Mouse (Mus musculus) liver, embryonic 14.5 days (tissue): ENCODE measurements around the gene Kctd2. TPM values are rescaled to one million over a fixed set of nuclear protein-coding genes. Genes with fewer than 3 reads are reported as not detected.
A peak's percentile ranks its signal among the peaks of the same experiment; 100 is the strongest.

Experiments
- ATAC-seq: fragments of 200-750 bp; cut with Nextera tagmentation; 2 replicates; pipeline ENCODE4 v1.8.0; 2017; ENCODE audit warnings: moderate number of reproducible peaks, mild to moderate bottlenecking, moderate library complexity; ENCODE audit not compliant: insufficient read depth
- DNase-seq, 3 experiments: peaks; one replicate each; pipeline ENCODE4 v3.0.0-alpha.2; 2012 to 2013; ENCODE audit warnings: low read depth in 3 of 3, low spot score in 3 of 3
- H3K27ac ChIP-seq: fragments of 300-500 bp; sonication (generic); 2 replicates; pipeline ENCODE4 v1.5.1; 2014; ENCODE audit warnings: moderate library complexity, mild to moderate bottlenecking, control low read depth, inconsistent platforms
- H3K27me3 ChIP-seq: fragments of 300-500 bp; sonication (generic); 2 replicates; pipeline ENCODE4 v1.6.1; 2014; ENCODE audit warnings: mild to moderate bottlenecking, low read length, moderate library complexity; ENCODE audit not compliant: control insufficient read depth, insufficient read depth
- H3K36me3 ChIP-seq: fragments of 300-500 bp; sonication (generic); replicated peaks from 2 replicates; pipeline ENCODE4 v1.6.1; 2014; ENCODE audit warnings: low read depth; ENCODE audit not compliant: control insufficient read depth, insufficient read depth
- H3K4me1 ChIP-seq, 2 experiments: fragments of 200-500 bp in 1 of 2; fragments of 300-500 bp in 1 of 2; sonication (generic) in 1 of 2; replicated peaks; 2 replicates each; pipeline ENCODE4 v1.6.1; 2012 to 2014; ENCODE audit warnings: antibody characterized with exemption in 1 of 2, inconsistent platforms in 1 of 2, low read length in 1 of 2; ENCODE audit not compliant: control insufficient read depth in 2 of 2, insufficient read depth in 2 of 2
- H3K4me2 ChIP-seq: fragments of 300-500 bp; sonication (generic); 2 replicates; pipeline ENCODE4 v1.6.1; 2014; ENCODE audit warnings: low read depth, mild to moderate bottlenecking, control low read depth, moderate library complexity
- H3K4me3 ChIP-seq, 2 experiments: fragments of 200-500 bp in 1 of 2; fragments of 300-500 bp in 1 of 2; sonication (generic) in 1 of 2; 2 replicates each; pipeline ENCODE4 v1.5.1; 2012 to 2014; ENCODE audit warnings: low read depth in 2 of 2, low read length in 2 of 2, mild to moderate bottlenecking in 2 of 2, control low read depth in 1 of 2, inconsistent platforms in 1 of 2, moderate library complexity in 1 of 2; ENCODE audit not compliant: insufficient read depth in 1 of 2
- H3K9ac ChIP-seq: fragments of 300-500 bp; sonication (generic); replicated peaks from 2 replicates; pipeline ENCODE4 v1.6.1; 2014; ENCODE audit warnings: mild to moderate bottlenecking, control low read depth, moderate library complexity
- H3K9me3 ChIP-seq: fragments of 300-500 bp; sonication (generic); 2 replicates; pipeline ENCODE4 v1.6.1; 2016; ENCODE audit warnings: low read length, mixed read lengths; ENCODE audit not compliant: control insufficient read depth
- CTCF ChIP-seq: IDR thresholded peaks from 2 replicates; pipeline ENCODE4 v1.5.1; 2016; ENCODE audit warnings: antibody characterized with exemption, low read depth, control low read depth
- EP300 ChIP-seq: IDR thresholded peaks from 2 replicates; pipeline ENCODE4 v1.6.1; 2016; ENCODE audit warnings: antibody characterized with exemption, low read depth
- WGBS: fragments of 180-500 bp; shearing (Covaris S2); extraction: QIAGEN DNeasy Blood & Tissue Kit; methylation state at CpG from one replicate; pipeline ENCODE4 v1.1.7; 2014; ENCODE audit not compliant: insufficient replicate concordance; 5-methylcytosine and 5-hydroxymethylcytosine counted together
- polyA plus RNA-seq, 2 experiments: library from polyadenylated mRNA; depleted of rRNA in 1 of 2; stranded (reverse) in 1 of 2; unstranded in 1 of 2; fragments of >200 nt; fragmentation: Nextera tagmentation in 1 of 2; extraction: Ambion mirVana in 1 of 2; gene quantifications; 2 replicates each; pipeline versions ENCODE4 v1.2.1 to v1.2.3; 2012 to 2014

Kctd2 gene
- polyA plus RNA-seq, 2 experiments: 5.2 to 5.8 TPM

- Histone ChIP-seq H3K9ac (no peak overlapping the region), H3K36me3 (no peaks in the 10 kb centered on the region), H3K27ac (no peak overlapping the region), H3K27me3 (peaks cover 24% of the 10 kb centered on the region), H3K4me1 (no peaks in the 10 kb centered on the region), H3K4me3 (no peak overlapping the region), H3K4me2 (peak overlapping the region; percentile 50), H3K9me3 (no peaks in the 10 kb centered on the region)
- WGBS: 3% methylated on average over 30 of the region's 30 CpGs
- ATAC-seq (no peak), DNase-seq (no peak)
- no peak for TF ChIP-seq CTCF
These were observed 45.9 kb upstream of the Kctd2 start for GRCm38 (mm10) chr11:115373805-115374694.

GRCm38 (mm10) chr11:115374695-115375425 is 45.1 kb upstream of the Kctd2 start:
- Histone ChIP-seq H3K4me2 (no peak overlapping the region), H3K9me3 (no peaks in the 10 kb centered on the region), H3K4me1 (no peaks in the 10 kb centered on the region), H3K27ac (no peak overlapping the region), H3K36me3 (no peaks in the 10 kb centered on the region), H3K27me3 (peaks cover 24% of the 10 kb centered on the region), H3K9ac (no peak overlapping the region), H3K4me3 (no peak overlapping the region)
- ATAC-seq: no peak
- 41% methylated on average over 12 of the region's 12 CpGs for WGBS
- no peak for DNase-seq
- TF ChIP-seq CTCF (no peak), EP300 (no peak)

GRCm38 (mm10) chr11:115376722-115377121 is 43.2 kb upstream of the Kctd2 start:
- peaks cover 36% of the 10 kb centered on the region for H3K27me3 ChIP-seq

DNA sequence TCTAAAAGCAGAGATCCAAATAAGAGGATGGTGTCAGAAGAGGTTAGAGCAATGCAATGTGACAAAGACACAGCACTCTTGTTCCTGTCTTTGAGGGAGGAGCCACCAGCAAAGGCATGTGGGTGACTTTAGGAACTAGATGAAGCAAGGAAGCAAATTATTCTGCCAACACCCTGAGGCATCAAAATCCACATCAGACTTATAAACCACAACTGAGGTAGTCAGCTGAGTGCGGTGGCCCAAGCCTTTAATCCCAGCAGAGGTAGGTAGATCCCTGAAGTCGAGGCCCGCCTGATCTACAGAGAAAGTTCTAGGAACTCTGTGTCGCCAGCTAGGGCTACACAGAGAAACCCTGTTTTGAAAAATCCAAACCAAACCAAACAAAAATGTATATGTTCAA is 42.7 kb upstream of the Kctd2 start:
- Histone ChIP-seq H3K27ac (no peak overlapping the region), H3K4me1 (no peaks in the 10 kb centered on the region; a peak in 1 of 4 replicates), H3K9ac (no peak overlapping the region), H3K4me2 (no peak overlapping the region), H3K27me3 (peaks cover 41% of the 10 kb centered on the region), H3K36me3 (no peaks in the 10 kb centered on the region), H3K9me3 (no peaks in the 10 kb centered on the region), H3K4me3 (no peak overlapping the region)
- whole genome bisulfite sequencing: 66% methylated on average over 4 of the region's 4 CpGs
- TF ChIP-seq EP300 (no peak), CTCF (no peak)
- ATAC-seq: no peak
- no peak for DNase-seq

More at GRCm38 (mm10) chr11:115376722-115377121, 43.2 kb upstream of the Kctd2 start:
- ATAC-seq: no peak
- 55% methylated on average over 7 of the region's 7 CpGs for WGBS
- TF ChIP-seq EP300 (no peak), CTCF (no peak)
- Histone ChIP-seq H3K4me2 (no peak overlapping the region), H3K36me3 (no peaks in the 10 kb centered on the region), H3K4me1 (no peaks in the 10 kb centered on the region; a peak in 1 of 4 replicates), H3K4me3 (no peak overlapping the region), H3K9me3 (no peaks in the 10 kb centered on the region), H3K9ac (no peak overlapping the region), H3K27ac (no peak overlapping the region)
- DNase-seq: no peak

GRCm38 (mm10) chr11:115377854-115378253 is 42.1 kb upstream of the Kctd2 start:
- ATAC-seq: no peak
- no peak overlapping the region for H3K27ac ChIP-seq
- no peak for DNase-seq
- no peak overlapping the region for H3K9ac ChIP-seq
- no peaks in the 10 kb centered on the region; a peak in 1 of 4 replicates for H3K4me1 ChIP-seq
- peaks cover 47% of the 10 kb centered on the region for H3K27me3 ChIP-seq
- no peaks in the 10 kb centered on the region for H3K36me3 ChIP-seq
- H3K4me2 ChIP-seq: no peak overlapping the region
- no peaks in the 10 kb centered on the region for H3K9me3 ChIP-seq
- TF ChIP-seq CTCF: 0 out of 2 replicates have a peak, but pooled peaks have one; percentile 26
- no peak for TF ChIP-seq EP300
- no peak overlapping the region for H3K4me3 ChIP-seq
- WGBS: 55% methylated on average over 7 of the region's 7 CpGs
